Mouse (Mus musculus) lung, postnatal 0 days (tissue): ENCODE measurements at regions not wholly inside any gene's neighbourhood (a gene's known extent, or its start where the extent isn't known, plus 50 kb on each side); places are given as distances from the start of the nearest gene placed in this dataset.

Experiments
- CTCF ChIP-seq: IDR thresholded peaks from 2 replicates; pipeline ENCODE4 v1.5.1; 2016; ENCODE audit warnings: antibody characterized with exemption, mild to moderate bottlenecking
- EP300 ChIP-seq: IDR thresholded peaks from 2 replicates; pipeline ENCODE4 v1.6.1; 2016; ENCODE audit warnings: antibody characterized with exemption, mild to moderate bottlenecking, control low read depth

- TF ChIP-seq CTCF (no peak), EP300 (no peak)
Measured at GRCm38 (mm10) chr2:92673931-92674330, 74.4 kb downstream of the Chst1 start.
